Mouse (Mus musculus): ENCODE measurements at regions not wholly inside any gene's neighbourhood (a gene's known extent, or its start where the extent isn't known, plus 50 kb on each side); places are given as distances from the start of the nearest gene placed in this dataset.
"Not testable (repeated sequence)": the region's sequence is repeated elsewhere in the genome, so short reads cannot be mapped to it uniquely, and the experiment has no call there.

GRCm38 (mm10) chr3:57957352-57957751 is 109.5 kb upstream of the Pfn2 start:
- no peak for ATAC-seq (ENCODE audit: poor library complexity, severe bottlenecking)

- no peak for ATAC-seq (ENCODE audit: poor library complexity, severe bottlenecking)
Observed at GRCm38 (mm10) chr3:57963965-57964364, 116.1 kb upstream of the Pfn2 start.

- ATAC-seq (ENCODE audit: poor library complexity, severe bottlenecking) = not testable (repeated sequence)
Observed at GRCm38 (mm10) chr3:57970614-57971013, 122.7 kb upstream of the Pfn2 start.

- ATAC-seq (ENCODE audit: poor library complexity, severe bottlenecking) = no peak
Observed at GRCm38 (mm10) chr3:57972469-57973245, 124.8 kb upstream of the Pfn2 start.

DNA sequence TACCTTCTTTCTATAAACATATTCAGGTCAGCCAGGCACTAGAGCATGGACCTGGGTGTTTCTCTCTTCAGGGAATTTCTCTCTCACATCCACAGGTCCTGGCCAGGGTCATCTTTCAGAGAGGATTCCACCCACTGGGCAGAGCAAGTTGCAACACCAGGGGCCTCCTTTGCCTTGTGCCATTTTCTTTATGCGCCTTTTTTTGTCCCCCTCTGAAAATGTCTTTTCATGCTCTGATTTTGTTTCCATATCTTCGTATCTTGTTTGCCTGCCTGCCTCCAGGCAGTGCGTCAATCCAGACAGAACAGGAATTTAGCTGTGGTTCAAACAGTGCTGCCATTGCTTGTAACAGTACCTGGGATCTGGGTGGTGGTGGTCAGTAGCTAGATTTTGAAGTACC is 125.7 kb upstream of the Pfn2 start:
- no peak for ATAC-seq (ENCODE audit: poor library complexity, severe bottlenecking)

- ATAC-seq (ENCODE audit: poor library complexity, severe bottlenecking) = no peak
Observed at GRCm38 (mm10) chr3:57975379-57975778, 127.5 kb upstream of the Pfn2 start.

DNA sequence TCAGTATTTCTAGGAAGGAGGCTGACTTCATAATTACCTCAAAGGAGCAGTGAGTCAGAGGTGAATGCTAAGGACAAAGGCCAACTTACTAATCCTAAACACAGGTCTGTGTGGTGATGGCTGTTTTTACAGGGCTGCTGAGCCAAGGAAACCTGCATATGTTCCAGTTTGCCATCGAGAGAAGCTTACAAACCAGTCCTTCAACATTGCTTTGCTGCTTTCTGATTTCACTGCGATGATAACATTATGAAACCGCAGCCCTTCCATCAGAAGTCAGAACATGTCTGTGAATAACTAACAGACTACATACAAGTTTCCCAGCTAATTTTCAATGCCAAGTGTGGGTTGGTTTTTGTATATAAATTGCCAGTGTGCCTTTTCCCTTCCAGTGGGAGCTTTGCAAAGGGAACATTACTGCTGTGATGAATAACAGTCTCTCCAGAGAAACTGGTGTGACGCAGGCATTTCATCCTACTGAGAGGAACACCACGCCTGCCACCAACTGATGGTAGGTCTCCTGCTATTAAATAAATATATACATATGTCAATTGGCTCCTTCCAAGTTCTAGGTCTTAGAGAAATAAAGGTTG is 128.9 kb upstream of the Pfn2 start:
- no peak for ATAC-seq (ENCODE audit: poor library complexity, severe bottlenecking)

DNA sequence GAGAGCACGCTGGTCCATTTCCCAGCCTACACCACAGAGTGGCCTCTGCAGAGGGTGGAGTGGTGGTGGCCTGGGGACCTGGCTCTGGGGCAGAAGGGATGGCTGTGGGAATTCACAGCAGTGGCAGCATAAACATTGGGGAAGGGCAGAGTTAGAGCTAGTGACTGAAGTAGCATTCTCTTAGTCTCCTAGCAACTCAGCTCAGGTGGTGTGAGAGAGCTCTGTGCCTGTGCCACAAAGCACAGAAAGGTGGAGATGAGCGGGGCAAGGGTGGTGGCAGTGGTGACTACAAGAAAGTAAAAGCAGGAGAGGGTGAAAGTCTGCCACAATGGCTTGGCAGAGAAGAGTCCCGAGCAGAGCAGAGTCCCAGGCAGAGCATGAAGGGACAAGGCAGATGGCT is 140.3 kb upstream of the Pfn2 start:
- no peak for ATAC-seq (ENCODE audit: poor library complexity, severe bottlenecking)

GRCm38 (mm10) chr3:57990738-57991137 is 142.9 kb upstream of the Pfn2 start:
- ATAC-seq (ENCODE audit: poor library complexity, severe bottlenecking) = no peak

- no peak for ATAC-seq (ENCODE audit: poor library complexity, severe bottlenecking)
Observed at GRCm38 (mm10) chr3:57998121-57999102, 150.5 kb upstream of the Pfn2 start.

DNA sequence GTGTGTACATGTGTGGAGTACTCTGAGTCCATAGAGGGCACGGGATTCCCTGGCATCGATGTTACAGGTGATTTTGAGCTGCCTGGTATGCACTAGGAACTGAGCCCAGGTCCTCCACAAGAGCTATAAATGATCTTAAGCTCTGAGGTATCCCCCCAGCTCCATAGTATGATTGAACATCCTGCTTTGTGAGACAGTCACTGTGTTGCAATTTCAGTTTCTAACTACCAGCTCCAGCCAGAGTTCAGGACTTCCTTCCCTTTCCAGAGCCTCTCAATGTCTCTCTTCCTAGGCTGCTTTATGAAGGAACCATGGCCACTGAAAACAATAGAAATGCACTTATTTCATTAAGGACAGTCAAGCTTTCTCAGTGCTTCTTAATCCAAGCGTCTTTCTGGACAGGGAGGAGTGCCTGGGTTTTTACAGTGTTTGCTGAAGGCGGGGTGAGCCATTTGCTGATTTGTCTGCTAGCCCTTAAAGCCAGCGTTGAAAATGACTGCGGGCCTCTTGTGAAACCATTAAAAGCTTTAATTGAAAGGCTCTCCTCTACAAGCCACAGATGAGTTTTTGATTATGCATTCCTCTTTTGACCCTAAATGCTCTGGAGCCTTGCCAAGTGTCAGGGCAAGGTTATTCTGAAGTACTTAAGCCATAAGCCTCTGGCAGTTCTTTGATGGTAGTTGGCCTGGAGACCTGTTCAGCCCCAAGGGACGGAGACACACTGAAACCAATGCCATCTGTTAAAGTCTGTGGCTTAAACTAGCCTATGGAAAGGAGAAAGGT is 155.1 kb upstream of the Pfn2 start:
- no peak for ATAC-seq (ENCODE audit: poor library complexity, severe bottlenecking)

GRCm38 (mm10) chr3:58024750-58025392 is 177.0 kb upstream of the Pfn2 start:
- ATAC-seq (ENCODE audit: poor library complexity, severe bottlenecking) = no peak

DNA sequence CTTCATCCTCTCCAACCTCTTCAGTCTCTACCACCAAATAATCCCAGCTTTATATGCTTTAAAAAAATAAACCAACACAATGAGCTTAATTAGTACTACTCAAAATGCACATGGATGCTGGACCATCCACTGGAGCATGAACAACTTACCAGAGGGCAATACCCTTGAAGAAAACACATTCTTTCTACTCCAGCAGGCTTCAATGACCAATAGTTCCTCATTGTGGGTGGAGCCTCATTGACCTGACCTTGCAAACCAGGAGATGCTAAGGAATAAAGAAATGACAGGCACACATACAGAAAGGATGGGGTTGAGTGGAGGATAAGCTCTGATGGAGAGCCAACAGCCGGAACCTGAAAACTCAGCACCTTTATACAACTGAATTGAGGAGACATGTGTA is 201.7 kb upstream of the Pfn2 start:
- ATAC-seq (ENCODE audit: poor library complexity, severe bottlenecking) = no peak

- no peak for ATAC-seq (ENCODE audit: poor library complexity, severe bottlenecking)
Observed at GRCm38 (mm10) chr3:58054726-58055125, 206.8 kb upstream of the Pfn2 start.

DNA sequence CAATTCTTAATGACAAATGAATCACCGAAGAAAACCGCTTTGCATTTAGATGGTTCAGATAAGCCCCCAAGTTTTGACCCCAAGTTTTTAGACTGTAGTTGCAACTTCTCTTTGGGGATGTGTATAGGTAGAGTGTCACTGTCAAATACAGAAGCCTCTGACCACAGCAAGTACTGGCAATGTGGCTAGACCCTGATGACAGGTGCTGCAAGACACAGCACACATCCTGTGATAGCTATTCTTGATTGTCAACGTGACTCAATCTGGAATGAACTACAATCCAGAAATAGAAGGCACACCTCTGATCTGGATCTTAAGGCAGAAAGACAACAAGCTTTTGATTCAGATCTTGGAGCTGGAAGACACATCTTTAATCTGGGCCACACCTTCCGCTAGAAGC is 207.3 kb upstream of the Pfn2 start:
- ATAC-seq (ENCODE audit: poor library complexity, severe bottlenecking) = no peak

DNA sequence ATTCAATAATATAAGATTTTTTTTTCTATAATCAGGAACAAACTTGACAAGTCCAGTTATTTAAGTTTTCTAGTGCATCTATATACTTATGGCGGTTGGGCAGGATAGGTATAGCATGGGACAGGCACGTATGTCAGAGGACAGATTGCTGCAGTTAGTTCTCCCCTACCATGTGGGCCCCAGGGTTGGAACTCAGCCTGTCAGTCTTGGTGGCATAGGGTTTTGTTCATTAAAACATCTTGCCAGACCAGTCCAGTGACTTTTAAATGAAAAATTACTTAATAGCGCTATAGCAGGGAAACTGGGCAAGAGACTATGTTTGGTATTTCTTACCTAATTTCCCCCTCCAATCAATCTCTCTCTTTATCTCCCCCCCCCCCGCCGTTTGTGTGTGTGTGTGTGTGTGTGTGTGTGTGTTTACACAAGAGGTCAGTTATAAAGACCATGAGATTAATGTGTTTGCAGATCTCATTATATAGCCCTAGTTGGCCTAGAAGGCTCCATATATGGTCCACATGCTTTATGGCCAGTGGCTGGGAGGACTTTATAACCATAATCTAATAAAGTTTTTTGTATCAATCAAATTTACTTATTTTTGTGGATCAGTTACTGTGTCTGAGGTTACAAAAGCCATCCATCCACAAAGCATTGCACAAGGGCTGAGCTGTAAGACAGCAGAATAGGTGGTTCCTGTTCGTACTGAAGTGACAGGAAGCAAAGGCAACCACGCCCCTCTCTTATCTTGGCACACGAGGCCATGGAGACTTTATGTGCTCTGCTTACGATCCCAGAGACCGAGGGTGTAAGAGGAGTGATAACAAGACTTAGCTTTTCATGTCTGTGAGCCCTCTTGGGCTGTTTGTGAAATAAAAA is 208.5 kb upstream of the Pfn2 start:
- no peak for ATAC-seq (ENCODE audit: poor library complexity, severe bottlenecking)

DNA sequence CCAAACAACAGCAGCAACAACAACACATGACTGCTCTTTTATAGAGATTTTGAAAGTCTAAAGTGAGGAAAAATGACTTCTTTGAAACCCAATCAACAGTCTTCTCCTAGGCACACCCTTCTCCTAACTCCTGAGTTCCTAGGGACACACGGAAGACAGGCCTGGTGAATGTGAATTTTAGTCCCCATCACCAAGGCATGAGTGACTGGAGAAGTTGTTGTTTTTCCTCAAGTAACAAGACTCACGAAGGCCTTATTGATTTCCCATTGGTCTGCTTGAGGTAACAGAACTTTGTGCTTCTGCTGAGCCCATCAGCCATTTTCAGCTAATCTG is 209.2 kb upstream of the Pfn2 start:
- no peak for ATAC-seq (ENCODE audit: poor library complexity, severe bottlenecking)

GRCm38 (mm10) chr3:58058134-58058533 is 210.3 kb upstream of the Pfn2 start:
- ATAC-seq (ENCODE audit: poor library complexity, severe bottlenecking) = no peak

DNA sequence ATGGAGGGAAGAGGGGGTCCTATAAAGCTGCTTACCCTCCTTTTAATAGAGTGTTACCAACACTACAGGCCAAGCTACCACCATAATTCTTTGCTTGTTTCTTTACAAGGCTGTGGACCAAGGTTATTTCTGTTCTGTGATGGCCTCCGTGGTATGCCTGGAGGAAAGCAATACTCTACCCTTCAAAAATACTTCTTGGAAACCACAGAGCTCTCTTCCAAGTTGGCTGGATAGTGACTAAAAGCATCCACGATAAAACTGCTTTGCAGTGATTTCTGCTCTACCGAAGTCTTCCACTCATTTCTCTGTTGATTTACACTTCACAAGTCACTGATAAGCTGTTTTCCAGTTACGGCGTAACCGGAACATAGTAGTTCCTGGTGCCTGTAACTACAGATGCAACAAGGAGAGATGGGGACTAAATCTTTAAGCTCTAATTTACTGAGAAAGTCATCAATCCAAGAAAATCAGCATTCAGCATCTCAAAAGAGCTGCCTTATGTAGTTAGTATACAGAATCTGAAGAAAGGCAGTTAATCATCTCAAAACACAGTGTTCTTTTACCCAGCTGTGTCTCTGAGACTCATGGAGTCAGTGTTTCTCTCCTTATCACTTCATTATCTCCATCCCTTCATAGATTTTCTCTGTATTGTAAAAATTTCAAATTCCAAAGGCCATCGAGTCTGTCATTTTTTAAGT is 216.1 kb upstream of the Pfn2 start:
- no peak for ATAC-seq (ENCODE audit: poor library complexity, severe bottlenecking)
